Mouse (Mus musculus): ENCODE results near the gene Pde4dip.

Gene Pde4dip

GRCm38 (mm10) chr3:97846448-97846847 is 42.1 kb downstream of the Pde4dip start:
- in situ Hi-C loops (cut with MboI, MseI): no loop called here

GRCm38 (mm10) chr3:97844821-97845201 is 43.7 kb downstream of the Pde4dip start:
- in situ Hi-C loops (cut with MboI, MseI): no loop called here

- in situ Hi-C loops (cut with MboI, MseI): no loop called here
These were observed 44.2 kb downstream of the Pde4dip start for GRCm38 (mm10) chr3:97844163-97844820.

- in situ Hi-C loops (cut with MboI, MseI): no loop called here
These were observed 45.9 kb downstream of the Pde4dip start for GRCm38 (mm10) chr3:97842641-97843040.

GRCm38 (mm10) chr3:97840439-97840838 is 48.1 kb downstream of the Pde4dip start:
- in situ Hi-C loops (cut with MboI, MseI): no loop called here

GRCm38 (mm10) chr3:97835888-97836287 is 52.6 kb downstream of the Pde4dip start:
- in situ Hi-C loops (cut with MboI, MseI): no loop called here

GRCm38 (mm10) chr3:97834625-97835024 is 53.9 kb downstream of the Pde4dip start:
- in situ Hi-C loops (cut with MboI, MseI): no loop called here

GRCm38 (mm10) chr3:97831564-97832320 is 56.8 kb downstream of the Pde4dip start:
- in situ Hi-C loops (cut with MboI, MseI): no loop called here

GRCm38 (mm10) chr3:97830622-97831021 is 57.9 kb downstream of the Pde4dip start:
- in situ Hi-C loops (cut with MboI, MseI): no loop called here

GRCm38 (mm10) chr3:97830122-97830521 is 58.4 kb downstream of the Pde4dip start:
- in situ Hi-C loops (cut with MboI, MseI): no loop called here

- in situ Hi-C loops (cut with MboI, MseI): no loop called here
These were observed 60.2 kb downstream of the Pde4dip start for GRCm38 (mm10) chr3:97828286-97828685.

- in situ Hi-C loops (cut with MboI, MseI): no loop called here
These were observed 63.3 kb downstream of the Pde4dip start for GRCm38 (mm10) chr3:97825246-97825645.

GRCm38 (mm10) chr3:97824744-97825143 is 63.8 kb downstream of the Pde4dip start:
- in situ Hi-C loops (cut with MboI, MseI): no loop called here

- in situ Hi-C loops (cut with MboI, MseI): no loop called here
These were observed 64.3 kb downstream of the Pde4dip start for GRCm38 (mm10) chr3:97824011-97824711.

- in situ Hi-C loops (cut with MboI, MseI): no loop called here
These were observed 65.1 kb downstream of the Pde4dip start for GRCm38 (mm10) chr3:97823438-97823837.

- in situ Hi-C loops (cut with MboI, MseI): no loop called here
These were observed 69.5 kb downstream of the Pde4dip start for GRCm38 (mm10) chr3:97819050-97819449.

GRCm38 (mm10) chr3:97818383-97818982 is 70.0 kb downstream of the Pde4dip start:
- in situ Hi-C loops (cut with MboI, MseI): no loop called here

- in situ Hi-C loops (cut with MboI, MseI): no loop called here
These were observed 76.7 kb downstream of the Pde4dip start for GRCm38 (mm10) chr3:97811651-97812399.

- in situ Hi-C loops (cut with MboI, MseI): no loop called here
These were observed 77.3 kb downstream of the Pde4dip start for GRCm38 (mm10) chr3:97811158-97811557.

- in situ Hi-C loops (cut with MboI, MseI): no loop called here
These were observed 78.2 kb downstream of the Pde4dip start for GRCm38 (mm10) chr3:97810334-97810733.

GRCm38 (mm10) chr3:97805559-97805958 is 82.9 kb downstream of the Pde4dip start:
- in situ Hi-C loops (cut with MboI, MseI): no loop called here

Measured in T-helper 2 cell (primary cell).